Comparison of ENCODE assay signal across 9 mouse cellular contexts in the genomic region with DNA sequence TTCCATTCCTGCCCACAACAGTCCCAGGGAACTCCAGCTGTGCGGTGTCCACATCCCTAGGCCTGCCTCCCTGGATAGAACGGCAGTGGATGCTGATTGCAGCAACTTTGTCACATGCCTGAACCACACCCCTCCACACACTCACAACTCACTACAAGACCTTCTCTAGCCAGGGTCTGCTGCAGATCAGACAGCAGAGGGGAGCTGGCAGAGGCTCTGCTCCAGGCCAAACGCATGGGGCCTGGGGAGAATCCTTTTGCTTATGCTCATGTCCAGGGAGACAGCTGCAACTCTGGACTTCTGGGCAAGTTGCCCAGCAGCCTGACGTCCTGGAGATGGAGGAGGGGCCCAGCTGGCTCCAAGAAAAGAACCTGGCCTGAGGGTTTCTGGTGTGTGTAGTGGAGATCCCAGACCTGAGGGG.
A peak's percentile ranks its signal among the peaks of the same experiment; 100 is the strongest.
DNase-seq lines count a peak whose midpoint lies in the region; ATAC-seq and TF ChIP-seq lines count a peak whose summit lies in the region.
"Had no signal": no experiment of that assay in that cellular context is flagged by ENCODE, and none has a peak within 500 bp of the region (broad histone marks: within the 10 kb centered on the region; RNA-seq: fewer than 3 reads in every experiment).

No protein-coding gene starts in this region.

- H3K9ac ChIP-seq in hindbrain, embryonic 11.5 days (ENCODE audit: low read depth, low read length): no peak overlapping the region
- H3K9ac ChIP-seq in midbrain, embryonic 15.5 days: no peak overlapping the region

- no peak for TF ChIP-seq CTCF in brain, embryonic 14.5 days (IDR thresholded peaks at IDR 0.05; ENCODE audit: borderline replicate concordance, extremely low read depth, insufficient read depth, insufficient read length)

- peaks cover 4% of the 10 kb centered on the region; the same call in 1 of the 2 replicates for H3K4me1 ChIP-seq in hindbrain, embryonic 11.5 days (replicated peaks; ENCODE audit: control insufficient read depth, insufficient read depth, low read length)
- peaks cover 22% of the 10 kb centered on the region for H3K4me1 ChIP-seq in midbrain, embryonic 15.5 days

- no peak overlapping the region for H3K4me3 ChIP-seq in hindbrain, embryonic 11.5 days (ENCODE audit: low read depth, low read length)
- H3K4me3 ChIP-seq in midbrain, embryonic 15.5 days: no peak overlapping the region

- peak; percentile 97 for DNase-seq in NIH3T3 (ENCODE audit: low read depth)
- DNase-seq in brain, embryonic 14.5 days (ENCODE audit: low read depth): peak; percentile 93
- peak; percentile 80 for DNase-seq in gastrocnemius, adult 18-20 months (ENCODE audit: low spot score)
- peak; percentile 36 for DNase-seq in hindbrain, embryonic 11.5 days (ENCODE audit: low spot score)
- DNase-seq in left cerebral cortex, postnatal 25 days (ENCODE audit: low spot score in 2 of 2): peak; percentile 50 to 57
- DNase-seq in urinary bladder, postnatal 36 days (ENCODE audit: low spot score in 2 of 2): peak; percentile 27 to 60
- no peak for DNase-seq in embryo, embryonic 10 days (ENCODE audit: low spot score)

- ATAC-seq in hindbrain, embryonic 11.5 days (ENCODE audit: low FRiP score): peak; percentile 49; the same call in 1 of the 2 replicates
- peak; percentile 60 for ATAC-seq in midbrain, embryonic 15.5 days (replicated peaks)

- TF ChIP-seq POLR2A in brain, embryonic 14.5 days (IDR thresholded peaks at IDR 0.05; ENCODE audit: borderline replicate concordance, extremely low read depth, insufficient read depth, insufficient read length, poor library complexity, severe bottlenecking): no peak

- intact Hi-C loops in left cerebral cortex, postnatal 25 days (cut with DNase I): loop anchor here (1.0 kb wide), 1 partner anchor 52 kb away; no protein-coding TSS in a partner anchor

- H3K4me2 ChIP-seq in hindbrain, embryonic 11.5 days (replicated peaks; ENCODE audit: low read depth, low read length): no peak overlapping the region
- no peak overlapping the region for H3K4me2 ChIP-seq in midbrain, embryonic 15.5 days

- no peaks in the 10 kb centered on the region for H3K36me3 ChIP-seq in hindbrain, embryonic 11.5 days (ENCODE audit: control insufficient read depth, insufficient read depth, low read length)
- no peaks in the 10 kb centered on the region for H3K36me3 ChIP-seq in midbrain, embryonic 15.5 days (replicated peaks)

- WGBS in hindbrain, embryonic 11.5 days: 31% methylated on average over 4 of the region's 4 CpGs
- WGBS in midbrain, embryonic 15.5 days: 33% methylated on average over 4 of the region's 4 CpGs

- no peaks in the 10 kb centered on the region for H3K27me3 ChIP-seq in hindbrain, embryonic 11.5 days (ENCODE audit: control insufficient read depth, insufficient read depth, low read length)
- no peaks in the 10 kb centered on the region for H3K27me3 ChIP-seq in midbrain, embryonic 15.5 days (replicated peaks)

- no peak overlapping the region for H3K27ac ChIP-seq in hindbrain, embryonic 11.5 days (ENCODE audit: low read depth, low read length)
- peak overlapping the region; percentile 48 for H3K27ac ChIP-seq in midbrain, embryonic 15.5 days
- H3K27ac ChIP-seq: macrophage had no signal

- H3K9me3 ChIP-seq in hindbrain, embryonic 11.5 days (ENCODE audit: control insufficient read depth, low read length): no peaks in the 10 kb centered on the region
- no peaks in the 10 kb centered on the region for H3K9me3 ChIP-seq in midbrain, embryonic 15.5 days
